Mouse (Mus musculus) erythroblast, embryonic 14.5 days (primary cell): Measurements from ENCODE around the gene Smug1.

Source experiments
- GATA1 ChIP-seq: IDR thresholded peaks from 2 replicates; pipeline ENCODE4 v1.6.1; 2012; ENCODE audit warnings: low read length, inconsistent platforms, mixed read lengths
- TAL1 ChIP-seq: IDR thresholded peaks from 3 replicates; pipeline ENCODE4 v1.6.1; 2012; ENCODE audit warnings: low read length, inconsistent platforms, mixed read lengths

DNA sequence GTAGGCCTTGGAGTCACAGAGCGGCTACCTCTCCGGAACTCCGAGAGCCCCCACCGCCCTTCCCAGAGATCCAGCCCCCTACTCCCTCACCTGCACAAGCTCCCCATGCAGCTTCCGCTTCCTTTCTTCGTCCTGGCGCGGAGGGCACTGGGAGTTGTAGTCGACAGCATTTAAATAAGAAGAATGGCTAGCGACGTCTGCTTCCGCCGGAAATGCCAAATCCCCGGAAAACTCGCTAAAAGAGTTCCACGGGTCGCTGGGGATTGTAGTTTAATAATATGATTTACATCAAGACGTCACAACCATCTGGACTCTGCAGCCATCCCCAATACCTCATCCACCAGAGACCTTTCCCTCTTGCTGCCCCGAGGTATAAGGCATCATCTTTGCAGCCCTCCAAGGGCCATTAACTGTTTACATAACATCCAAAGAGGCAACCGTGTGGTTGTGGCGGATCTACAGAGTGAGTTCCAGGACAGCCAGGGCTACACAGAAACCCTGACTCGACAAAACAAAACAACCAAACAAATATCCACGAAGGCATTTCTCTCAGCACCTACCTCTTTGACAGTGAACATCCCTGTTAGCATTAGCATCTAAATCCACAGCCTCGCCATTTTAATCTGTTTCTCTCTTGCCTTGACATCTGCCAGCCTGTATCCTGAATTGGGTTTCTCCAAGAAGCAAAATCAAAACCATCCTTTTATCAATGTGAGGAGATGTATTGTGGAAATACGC is 3.5 kb downstream of the Smug1 start:
- TF ChIP-seq GATA1 (no peak), TAL1 (no peak)
